Mouse (Mus musculus) lung, postnatal 0 days (tissue): ENCODE data around the gene Kcnip3.

ENCODE experiments used
- CTCF ChIP-seq: IDR thresholded peaks from 2 replicates; pipeline ENCODE4 v1.5.1; 2016; ENCODE audit warnings: antibody characterized with exemption, mild to moderate bottlenecking
- EP300 ChIP-seq: IDR thresholded peaks from 2 replicates; pipeline ENCODE4 v1.6.1; 2016; ENCODE audit warnings: antibody characterized with exemption, mild to moderate bottlenecking, control low read depth

DNA sequence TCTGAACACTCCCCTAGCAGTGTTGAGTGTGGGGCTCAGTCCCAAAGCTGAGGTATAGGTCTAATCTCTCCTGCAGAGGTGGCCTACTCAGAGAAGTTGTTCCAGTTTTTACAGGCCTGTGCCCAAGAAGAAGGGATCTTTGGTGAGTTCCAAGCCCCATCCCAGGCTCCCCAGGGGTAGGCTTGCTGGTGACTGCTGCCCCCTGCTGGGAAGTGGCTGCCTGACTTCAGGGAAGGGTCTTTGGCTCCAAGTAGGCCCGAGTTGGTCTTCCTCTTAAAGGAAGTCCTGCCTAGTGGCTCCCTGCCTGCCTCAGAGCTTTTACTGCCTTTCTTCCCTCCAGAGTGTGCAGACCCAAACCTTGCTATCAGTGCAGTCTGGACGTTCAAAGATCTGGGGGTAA, 86.8 kb downstream of the Kcnip3 start:
- TF ChIP-seq CTCF (peak; percentile 65), EP300 (no peak)
